Mouse (Mus musculus): Measurements from ENCODE around the gene Fcamr. TPM values are rescaled to one million over a fixed set of nuclear protein-coding genes. Genes with fewer than 3 reads are reported as not detected.

Gene Fcamr
- polyA plus RNA-seq, 1 experiment from 2014 or later, result 0.17 TPM

- WGBS, result 82% methylated on average over 3 of the region's 3 CpGs
- ATAC-seq (ENCODE audit: insufficient read depth, low FRiP score, low read depth), result no peak
- no peak overlapping the region for H3K4me2 ChIP-seq
These were observed 20.8 kb upstream of the Fcamr start for GRCm38 (mm10) chr1:130779867-130780266.

GRCm38 (mm10) chr1:130784054-130784453, 16.6 kb upstream of the Fcamr start:
- Histone ChIP-seq H3K4me3 (replicated peaks) (no peak overlapping the region), H3K4me2 (no peak overlapping the region)

More at GRCm38 (mm10) chr1:130779867-130780266, 20.8 kb upstream of the Fcamr start:
- Histone ChIP-seq H3K4me1 (no peaks in the 10 kb centered on the region), H3K4me3 (replicated peaks) (no peak overlapping the region), H3K9me3 (no peaks in the 10 kb centered on the region), H3K27ac (no peak overlapping the region), H3K36me3 (no peaks in the 10 kb centered on the region), H3K27me3 (replicated peaks) (no peaks in the 10 kb centered on the region), H3K9ac (no peak overlapping the region)

GRCm38 (mm10) chr1:130787001-130787400, 13.7 kb upstream of the Fcamr start:
- H3K4me2 ChIP-seq, result no peak overlapping the region
- no peaks in the 10 kb centered on the region for H3K36me3 ChIP-seq
- H3K27me3 ChIP-seq (replicated peaks), result no peaks in the 10 kb centered on the region
- no peaks in the 10 kb centered on the region for H3K4me1 ChIP-seq
- no peak overlapping the region for H3K4me3 ChIP-seq (replicated peaks)
- H3K9ac ChIP-seq, result no peak overlapping the region
- no peaks in the 10 kb centered on the region for H3K9me3 ChIP-seq
- ATAC-seq (ENCODE audit: insufficient read depth, low FRiP score, low read depth), result no peak
- H3K27ac ChIP-seq, result no peak overlapping the region
- WGBS, result 41% methylated on average over 4 of the region's 4 CpGs

More at GRCm38 (mm10) chr1:130784054-130784453, 16.6 kb upstream of the Fcamr start:
- Histone ChIP-seq H3K36me3 (no peaks in the 10 kb centered on the region), H3K9ac (no peak overlapping the region), H3K27ac (no peak overlapping the region), H3K4me1 (no peaks in the 10 kb centered on the region), H3K9me3 (no peaks in the 10 kb centered on the region), H3K27me3 (replicated peaks) (no peaks in the 10 kb centered on the region)
- WGBS, result 13% methylated on average over 4 of the region's 4 CpGs
- no peak for ATAC-seq (ENCODE audit: insufficient read depth, low FRiP score, low read depth)

GRCm38 (mm10) chr1:130789512-130790451, 10.9 kb upstream of the Fcamr start:
- Histone ChIP-seq H3K36me3 (no peaks in the 10 kb centered on the region), H3K4me1 (no peaks in the 10 kb centered on the region), H3K4me2 (no peak overlapping the region), H3K9me3 (no peaks in the 10 kb centered on the region), H3K4me3 (replicated peaks) (no peak overlapping the region), H3K9ac (no peak overlapping the region), H3K27ac (no peak overlapping the region), H3K27me3 (replicated peaks) (no peaks in the 10 kb centered on the region)
- WGBS, result 66% methylated on average over 3 of the region's 3 CpGs
- peak; percentile 50; the same call in 1 of the 2 replicates for ATAC-seq (ENCODE audit: insufficient read depth, low FRiP score, low read depth)

- no peak for ATAC-seq (ENCODE audit: insufficient read depth, low FRiP score, low read depth)
- WGBS, result 72% methylated on average over 2 of the region's 2 CpGs
- H3K4me1 ChIP-seq, result no peaks in the 10 kb centered on the region
- H3K4me2 ChIP-seq, result no peak overlapping the region
- no peak overlapping the region for H3K27ac ChIP-seq
- H3K9ac ChIP-seq, result no peak overlapping the region
- no peak overlapping the region for H3K4me3 ChIP-seq (replicated peaks)
- no peaks in the 10 kb centered on the region for H3K9me3 ChIP-seq
- no peaks in the 10 kb centered on the region for H3K36me3 ChIP-seq
- H3K27me3 ChIP-seq (replicated peaks), result no peaks in the 10 kb centered on the region
These were observed 5.4 kb upstream of the Fcamr start for GRCm38 (mm10) chr1:130795331-130795730.

- Histone ChIP-seq H3K4me1 (no peaks in the 10 kb centered on the region), H3K4me2 (no peak overlapping the region), H3K9me3 (no peaks in the 10 kb centered on the region), H3K9ac (no peak overlapping the region), H3K36me3 (no peaks in the 10 kb centered on the region), H3K4me3 (replicated peaks) (no peak overlapping the region), H3K27me3 (replicated peaks) (no peaks in the 10 kb centered on the region), H3K27ac (no peak overlapping the region)
- no peak for ATAC-seq (ENCODE audit: insufficient read depth, low FRiP score, low read depth)
- WGBS, result 79% methylated on average over 8 of the region's 8 CpGs
These were observed 3.6 kb upstream of the Fcamr start for GRCm38 (mm10) chr1:130796967-130797684.

- Histone ChIP-seq H3K27me3 (replicated peaks) (no peaks in the 10 kb centered on the region), H3K4me3 (replicated peaks) (no peak overlapping the region), H3K27ac (no peak overlapping the region), H3K9ac (no peak overlapping the region), H3K4me2 (no peak overlapping the region), H3K36me3 (no peaks in the 10 kb centered on the region), H3K4me1 (no peaks in the 10 kb centered on the region), H3K9me3 (no peaks in the 10 kb centered on the region)
- ATAC-seq (ENCODE audit: insufficient read depth, low FRiP score, low read depth), result no peak
- 59% methylated on average over 6 of the region's 6 CpGs for WGBS
These were observed 2.7 kb upstream of the Fcamr start for GRCm38 (mm10) chr1:130798037-130798436.

GRCm38 (mm10) chr1:130798551-130798950, 2.2 kb upstream of the Fcamr start:
- no peak overlapping the region for H3K4me3 ChIP-seq (replicated peaks)
- H3K9me3 ChIP-seq, result no peaks in the 10 kb centered on the region
- peak; percentile 27; the same call in 1 of the 2 replicates for ATAC-seq (ENCODE audit: insufficient read depth, low FRiP score, low read depth)
- no peak overlapping the region for H3K27ac ChIP-seq
- no peaks in the 10 kb centered on the region for H3K36me3 ChIP-seq
- 45% methylated on average over 3 of the region's 3 CpGs for WGBS
- H3K4me2 ChIP-seq, result no peak overlapping the region
- no peaks in the 10 kb centered on the region for H3K4me1 ChIP-seq
- no peak overlapping the region for H3K9ac ChIP-seq
- no peaks in the 10 kb centered on the region for H3K27me3 ChIP-seq (replicated peaks)

GRCm38 (mm10) chr1:130799399-130799798, 1.3 kb upstream of the Fcamr start:
- H3K4me3 ChIP-seq (replicated peaks), result no peak overlapping the region
- H3K9me3 ChIP-seq, result no peaks in the 10 kb centered on the region
- H3K4me2 ChIP-seq, result no peak overlapping the region
- 95% methylated on average over 2 of the region's 2 CpGs for WGBS
- no peak overlapping the region for H3K27ac ChIP-seq
- no peaks in the 10 kb centered on the region for H3K27me3 ChIP-seq (replicated peaks)
- no peak overlapping the region for H3K9ac ChIP-seq
- no peaks in the 10 kb centered on the region for H3K4me1 ChIP-seq
- no peak for ATAC-seq (ENCODE audit: insufficient read depth, low FRiP score, low read depth)
- no peaks in the 10 kb centered on the region for H3K36me3 ChIP-seq

- WGBS, result 73% methylated on average over 2 of the region's 2 CpGs
- H3K4me3 ChIP-seq (replicated peaks), result no peak overlapping the region
- no peak overlapping the region for H3K27ac ChIP-seq
These were observed 809 bp downstream of the Fcamr start for GRCm38 (mm10) chr1:130801511-130801910.

GRCm38 (mm10) chr1:130802976-130803375, 2.3 kb downstream of the Fcamr start:
- no peak overlapping the region for H3K9ac ChIP-seq
- no peaks in the 10 kb centered on the region for H3K9me3 ChIP-seq
- 50% methylated on average over 6 of the region's 6 CpGs for WGBS
- no peaks in the 10 kb centered on the region for H3K4me1 ChIP-seq
- no peaks in the 10 kb centered on the region for H3K36me3 ChIP-seq
- H3K27ac ChIP-seq, result no peak overlapping the region
- H3K4me2 ChIP-seq, result no peak overlapping the region
- ATAC-seq (ENCODE audit: insufficient read depth, low FRiP score, low read depth), result no peak
- H3K4me3 ChIP-seq (replicated peaks), result no peak overlapping the region
- no peaks in the 10 kb centered on the region for H3K27me3 ChIP-seq (replicated peaks)

More at GRCm38 (mm10) chr1:130801511-130801910, 809 bp downstream of the Fcamr start:
- H3K9me3 ChIP-seq, result no peaks in the 10 kb centered on the region
- no peak overlapping the region for H3K4me2 ChIP-seq
- no peaks in the 10 kb centered on the region for H3K27me3 ChIP-seq (replicated peaks)
- H3K36me3 ChIP-seq, result no peaks in the 10 kb centered on the region
- no peaks in the 10 kb centered on the region for H3K4me1 ChIP-seq
- ATAC-seq (ENCODE audit: insufficient read depth, low FRiP score, low read depth), result no peak
- no peak overlapping the region for H3K9ac ChIP-seq

- no peak overlapping the region for H3K9ac ChIP-seq
- H3K4me1 ChIP-seq, result no peaks in the 10 kb centered on the region
- 66% methylated on average over 6 of the region's 6 CpGs for WGBS
- H3K27ac ChIP-seq, result no peak overlapping the region
- no peaks in the 10 kb centered on the region for H3K27me3 ChIP-seq (replicated peaks)
- H3K9me3 ChIP-seq, result no peaks in the 10 kb centered on the region
- no peak overlapping the region for H3K4me2 ChIP-seq
- no peaks in the 10 kb centered on the region for H3K36me3 ChIP-seq
- H3K4me3 ChIP-seq (replicated peaks), result no peak overlapping the region
- ATAC-seq (ENCODE audit: insufficient read depth, low FRiP score, low read depth), result no peak
These were observed 3.6 kb downstream of the Fcamr start for GRCm38 (mm10) chr1:130804279-130804678.

Data from stomach, embryonic 15.5 days (tissue).